Mouse (Mus musculus) gastrocnemius, adult 8-10 months (tissue): ENCODE data around the gene Cdk2ap2. TPM values are rescaled to one million over a fixed set of nuclear protein-coding genes. Genes with fewer than 3 reads are reported as not detected.
"Not testable (repeated sequence)": the region's sequence is repeated elsewhere in the genome, so short reads cannot be mapped to it uniquely, and the experiment has no call there.

Source experiments
- DNase-seq, 2 experiments: peaks; one replicate each; pipeline ENCODE4 v3.0.0; 2022; ENCODE audit warnings: low spot score in 2 of 2
- total RNA-seq, 4 experiments: library from RNA; stranded (reverse); gene quantifications; 2 replicates each; pipeline ENCODE4 v1.2.4; 2022

Cdk2ap2 gene
- total RNA-seq, 4 experiments from 2014 or later = 14.0 to 20.3 (median 18.0) TPM

DNA sequence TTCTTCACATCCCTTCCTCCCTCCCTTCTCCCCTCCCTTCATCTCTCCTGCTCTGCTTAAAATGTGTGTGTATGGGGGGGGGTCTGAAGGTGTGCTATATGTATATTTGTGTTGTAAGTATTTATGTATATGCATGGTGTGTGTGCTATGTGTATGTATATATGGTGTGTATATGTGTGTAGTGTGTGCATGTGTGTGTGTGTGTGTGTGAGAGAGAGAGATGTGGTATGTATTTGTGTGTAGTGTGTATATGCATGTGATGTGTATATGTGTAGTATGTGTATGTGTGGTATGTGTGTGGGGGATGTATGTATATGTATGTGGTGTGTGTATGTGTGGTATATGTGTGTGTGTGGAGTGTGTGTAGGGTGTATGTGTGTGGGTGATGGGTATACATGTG, 30.1 kb upstream of the Cdk2ap2 start:
- DNase-seq = no peak

DNA sequence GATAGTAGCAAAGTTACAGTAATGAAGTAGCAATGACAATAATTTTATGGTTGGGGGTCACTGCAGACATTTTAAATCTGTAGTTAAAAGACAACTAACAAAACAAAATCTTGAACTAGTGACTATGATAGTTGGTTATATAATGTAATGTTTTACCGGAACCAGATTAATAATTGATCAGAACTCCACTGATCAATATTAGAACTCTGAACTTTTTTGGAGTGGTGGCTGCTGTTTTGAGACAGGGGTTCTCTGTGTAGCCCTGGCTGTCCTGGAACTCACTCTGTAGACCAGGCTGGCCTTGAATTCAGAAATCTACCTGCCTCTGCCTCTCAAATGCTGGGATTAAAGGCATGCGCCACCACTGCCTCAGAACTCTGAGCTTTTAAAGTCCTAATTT, 28.7 kb upstream of the Cdk2ap2 start:
- DNase-seq = not testable (repeated sequence)

DNA sequence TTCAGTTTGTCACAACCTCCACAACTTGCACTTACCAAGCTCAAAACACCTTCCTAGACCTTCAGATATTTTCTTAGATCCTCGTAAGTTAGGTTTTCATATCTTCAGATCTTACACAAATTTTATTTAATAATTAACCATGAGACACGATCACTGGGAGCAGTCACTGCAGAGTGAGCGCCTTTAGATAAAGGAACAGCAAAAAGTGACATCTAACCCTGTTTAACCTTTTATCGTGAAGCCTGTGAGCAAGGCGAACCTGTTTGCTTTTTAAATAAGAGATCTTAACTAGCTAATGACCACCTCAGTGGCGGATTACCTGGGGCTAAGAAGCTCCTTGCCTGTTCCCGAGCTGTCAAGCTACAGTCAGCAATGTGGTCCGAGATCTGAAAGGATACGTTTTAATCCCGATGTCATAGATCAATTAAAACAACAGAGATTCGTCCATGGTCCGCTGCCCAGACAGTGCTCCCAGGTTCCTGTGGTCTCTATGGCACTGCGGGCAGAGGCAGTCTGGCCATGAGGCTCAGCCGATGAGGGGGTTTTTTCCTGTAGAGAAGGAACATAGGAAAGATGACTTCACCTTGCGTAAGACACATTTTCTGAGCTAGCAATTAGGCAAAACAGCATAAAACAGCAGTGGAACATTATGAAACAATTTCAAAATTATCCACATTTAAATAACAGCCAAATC, 28.1 kb upstream of the Cdk2ap2 start:
- no peak for DNase-seq

DNA sequence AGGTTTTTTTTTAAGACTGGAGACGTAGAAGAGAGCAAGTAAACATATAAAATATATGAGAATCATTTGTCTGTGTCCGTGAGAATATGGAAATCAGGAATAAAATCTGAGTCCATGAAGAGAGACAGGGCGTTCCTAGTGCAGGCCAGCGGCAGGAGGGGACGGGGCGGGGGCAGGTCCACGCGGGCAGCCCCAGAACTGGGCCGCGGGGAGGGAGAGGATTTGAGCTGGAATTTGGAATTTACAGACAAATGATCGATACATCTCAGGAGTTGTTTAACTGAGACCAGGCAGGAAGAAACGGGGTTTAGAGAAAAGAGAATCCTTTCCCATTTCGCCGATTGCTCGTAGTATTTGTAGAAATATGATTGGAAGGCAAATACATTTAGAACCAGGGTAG, 26.7 kb upstream of the Cdk2ap2 start:
- no peak for DNase-seq

DNA sequence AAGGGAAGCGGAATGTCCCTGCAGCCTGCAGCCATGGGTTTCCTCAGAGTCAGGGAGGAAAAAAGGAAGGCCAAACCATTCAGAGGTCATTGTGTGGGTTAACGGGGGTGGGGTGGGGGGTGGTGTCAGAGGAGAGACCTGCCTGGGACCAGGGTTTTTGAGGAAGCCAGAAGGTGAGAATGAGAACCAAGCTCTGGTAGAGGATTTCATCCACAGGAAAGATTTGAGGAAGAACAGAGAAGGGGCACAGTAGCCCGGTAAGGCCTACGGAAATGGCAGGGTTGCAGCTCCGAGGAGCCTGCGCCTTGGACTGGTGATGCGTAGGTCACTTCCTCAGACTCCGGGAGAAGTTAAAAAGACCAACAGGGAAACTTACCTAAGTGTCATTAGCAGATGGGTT, 26.2 kb upstream of the Cdk2ap2 start:
- no peak for DNase-seq

DNA sequence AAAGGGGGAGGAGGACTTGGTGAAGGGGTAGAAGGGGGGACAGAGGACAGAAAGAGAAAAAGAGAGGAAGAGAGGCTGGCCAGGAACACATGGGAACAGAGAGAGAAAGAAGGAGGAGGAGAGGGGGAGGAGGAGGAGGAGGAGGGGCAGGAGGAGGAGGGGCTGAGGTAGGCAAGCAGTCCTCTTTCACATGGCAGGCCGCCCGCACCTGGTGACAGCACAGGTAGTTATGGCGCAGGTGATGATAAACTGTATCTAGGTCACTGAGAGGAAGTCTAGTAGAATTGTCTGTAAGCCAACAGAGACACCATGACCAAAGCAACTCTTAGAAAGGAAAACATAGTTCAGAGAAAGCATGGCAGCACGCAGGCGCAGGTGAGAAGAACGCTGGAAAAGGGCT, 25.6 kb upstream of the Cdk2ap2 start:
- DNase-seq = no peak

DNA sequence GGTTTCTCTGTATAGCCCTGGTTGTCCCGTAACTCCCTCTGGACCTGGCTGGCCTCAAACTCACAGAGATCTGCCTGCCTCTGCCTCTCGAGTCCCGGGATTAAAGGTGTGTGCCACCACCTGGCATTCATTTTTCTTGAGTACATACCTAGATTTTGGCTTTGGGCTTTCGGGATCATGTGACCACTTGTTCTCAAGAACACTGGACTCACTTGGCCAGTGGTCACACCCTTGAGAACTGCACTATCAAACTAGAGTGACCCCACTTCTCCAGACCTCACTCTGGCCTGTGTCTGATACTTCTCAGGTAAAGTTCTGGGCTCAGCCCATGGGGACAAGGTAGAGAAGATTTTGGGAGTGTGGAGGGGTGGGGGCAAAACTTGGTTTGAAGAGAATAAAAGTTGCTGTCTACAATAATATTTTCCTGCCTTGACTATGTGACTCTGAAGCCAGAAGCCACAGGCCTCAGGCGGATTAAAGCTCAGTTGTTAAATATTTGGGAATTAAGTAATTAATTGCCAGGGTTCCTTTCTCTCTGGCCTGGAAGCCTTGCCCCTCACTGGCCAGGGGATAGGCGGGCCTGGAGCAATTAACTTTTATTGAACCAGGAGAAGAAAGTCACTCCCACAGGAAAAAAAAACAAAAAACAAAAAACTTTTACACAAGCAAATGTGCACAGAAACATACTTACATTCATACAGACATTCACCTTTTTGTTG, 24.1 kb upstream of the Cdk2ap2 start:
- DNase-seq = no peak

DNA sequence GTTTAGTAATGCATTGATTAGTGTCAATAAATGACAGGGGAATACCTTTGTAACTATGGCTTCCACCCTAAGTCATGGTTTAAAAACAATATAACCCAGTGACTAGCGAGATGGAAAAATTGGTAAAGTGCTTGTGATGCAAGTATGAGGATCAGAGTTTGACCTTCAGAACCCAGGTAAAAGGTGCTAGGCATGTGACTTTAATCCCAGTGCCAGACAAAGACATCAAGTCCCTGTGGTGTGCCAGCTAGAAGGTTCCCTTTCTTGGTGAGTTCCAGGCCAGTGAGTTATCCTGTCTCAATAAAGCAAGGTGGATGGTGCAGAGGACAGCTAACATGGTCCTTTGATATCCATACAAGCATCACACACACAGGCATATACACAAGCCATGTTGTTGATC, 21.5 kb upstream of the Cdk2ap2 start:
- DNase-seq = no peak

DNA sequence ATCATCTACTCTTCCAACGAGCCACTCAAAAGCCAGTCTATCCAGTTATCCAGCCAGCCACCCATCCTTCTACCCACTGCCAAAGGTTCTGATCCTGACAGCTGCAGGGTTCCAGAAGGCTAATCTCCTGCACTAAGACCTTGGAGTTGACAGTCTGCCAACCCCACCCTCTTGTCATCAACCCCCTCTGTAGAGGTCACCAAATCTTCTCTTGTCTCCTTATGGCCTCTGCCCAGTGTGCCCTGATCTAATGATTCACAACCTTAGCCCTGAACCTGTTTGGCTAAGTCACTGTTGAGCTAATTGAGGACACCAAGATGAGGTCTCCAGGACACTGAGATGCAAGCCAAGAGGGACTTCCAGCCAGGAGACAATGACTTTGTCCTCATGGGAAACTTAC, 17.4 kb upstream of the Cdk2ap2 start:
- DNase-seq = no peak

DNA sequence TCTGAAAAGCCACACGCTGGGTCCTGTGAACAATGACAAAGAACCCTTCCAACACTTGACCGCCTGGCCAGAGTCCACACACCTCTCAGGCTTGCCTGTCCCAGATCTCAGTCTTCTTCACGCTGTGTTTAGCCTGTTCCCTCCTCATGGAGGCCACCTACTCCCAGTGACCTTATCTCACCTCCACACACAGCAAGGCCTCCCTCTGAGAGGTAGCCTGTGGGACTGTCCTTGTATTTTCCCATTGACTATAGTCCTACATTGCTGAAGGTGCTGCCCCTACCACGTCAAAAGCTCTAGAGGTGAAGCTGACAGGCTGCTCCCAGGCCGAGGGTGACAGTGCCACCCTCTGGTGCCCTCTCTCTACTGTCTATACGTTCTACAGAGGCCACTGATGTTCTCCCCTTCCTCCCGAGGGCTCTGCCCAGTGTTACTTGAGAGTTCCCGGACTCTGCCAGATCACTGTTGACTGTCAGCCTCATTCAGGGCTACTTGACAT, 16.4 kb upstream of the Cdk2ap2 start:
- DNase-seq = no peak

DNA sequence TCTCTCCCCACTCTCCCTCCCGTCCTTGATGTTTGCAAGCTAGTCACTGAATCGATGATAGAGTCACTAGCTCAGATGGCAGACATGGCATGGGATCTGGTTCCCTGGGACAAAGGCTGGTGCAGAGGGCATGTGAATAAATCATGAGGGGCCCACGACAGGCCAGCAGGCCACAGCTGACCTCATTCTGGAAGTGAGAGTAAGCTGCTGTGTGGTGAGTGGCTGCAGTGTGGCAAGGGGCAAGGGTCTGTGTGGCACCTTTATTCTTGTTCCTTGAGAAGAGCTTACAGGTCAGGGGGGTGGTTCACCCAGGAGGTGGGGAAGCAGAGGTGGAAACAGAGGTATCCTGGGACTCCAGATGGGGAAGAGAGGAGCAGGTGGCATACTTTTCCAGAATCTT, 15.6 kb upstream of the Cdk2ap2 start, which contains the start of gene Cabp2:
Cabp2 (plus strand) TSS at position 185 of the 400 bp plus-strand sequence.
- no peak for DNase-seq

DNA sequence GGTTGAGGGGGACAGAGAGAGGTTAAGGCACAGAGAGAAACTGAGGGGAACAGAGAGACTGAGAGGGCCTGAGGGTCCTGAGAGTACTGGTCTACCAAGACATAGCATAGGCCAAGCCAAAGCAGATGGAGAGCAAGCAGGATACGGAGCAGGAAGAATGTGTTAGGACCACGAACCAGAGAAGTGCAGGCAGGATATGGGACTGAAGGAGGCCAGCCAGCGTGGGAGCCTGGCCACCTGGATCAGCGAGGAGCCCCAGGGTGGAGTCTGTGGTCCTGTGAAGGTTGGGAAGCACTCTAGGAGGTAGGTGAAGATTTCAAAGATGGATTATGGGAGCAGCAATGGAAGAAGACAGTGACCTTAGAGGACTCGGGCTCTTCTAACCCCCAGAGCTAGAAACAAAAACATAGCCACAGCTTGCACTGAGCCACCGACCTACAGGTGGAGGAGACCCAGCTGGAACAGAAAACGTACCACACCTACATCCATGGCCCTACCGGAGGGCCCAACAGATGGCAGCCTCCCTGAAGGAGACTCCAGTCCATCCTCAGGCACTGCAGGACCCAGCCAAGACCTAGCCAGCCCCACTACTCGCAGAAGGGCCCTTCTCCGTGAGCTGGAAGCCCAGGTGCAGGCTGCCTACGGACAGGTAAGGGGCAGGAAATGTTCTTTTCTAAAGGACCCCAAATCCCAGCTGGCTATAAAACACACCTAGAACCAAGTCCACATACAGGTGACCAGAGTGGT, 14.6 kb upstream of the Cdk2ap2 start:
- no peak for DNase-seq

DNA sequence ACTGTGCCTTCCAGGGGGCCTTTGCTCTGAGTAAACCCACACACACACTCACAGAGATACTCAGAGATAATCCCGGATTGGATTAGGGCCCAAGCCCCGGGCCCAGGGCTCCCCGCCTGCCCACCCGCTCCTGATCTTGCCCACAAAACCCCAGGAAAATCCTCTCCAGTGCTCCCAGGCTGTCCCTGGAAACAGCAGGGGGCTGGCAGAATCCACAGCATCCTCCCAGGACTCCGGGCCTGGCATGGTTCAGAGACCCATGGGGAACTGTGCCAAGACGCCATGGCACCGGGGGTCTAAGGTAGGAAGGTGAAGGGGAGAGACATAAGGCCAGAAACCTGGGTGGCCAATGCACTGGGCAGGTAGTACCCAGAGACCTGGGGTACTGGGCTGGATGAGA, 13.7 kb upstream of the Cdk2ap2 start:
- no peak for DNase-seq

DNA sequence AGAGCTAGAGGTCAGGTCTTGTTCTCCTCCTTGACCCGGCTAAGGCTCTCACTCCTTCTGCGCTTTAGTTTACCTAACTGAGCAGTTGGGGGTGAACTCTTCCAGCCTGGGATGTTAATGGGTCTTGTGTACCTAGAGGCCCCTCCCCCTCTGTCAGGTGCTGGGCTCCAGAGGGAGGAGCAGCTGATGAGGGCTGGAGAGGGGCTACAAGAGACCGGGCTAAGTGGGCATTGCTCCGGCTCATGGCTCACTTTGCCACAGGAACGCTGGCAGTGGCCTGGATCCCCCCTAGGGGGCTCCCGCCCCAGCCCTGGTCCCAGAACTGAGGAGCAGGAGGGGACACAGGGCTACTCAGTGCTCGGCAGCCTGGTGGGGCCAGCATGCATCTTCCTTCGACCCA, 13.2 kb upstream of the Cdk2ap2 start:
- no peak for DNase-seq

DNA sequence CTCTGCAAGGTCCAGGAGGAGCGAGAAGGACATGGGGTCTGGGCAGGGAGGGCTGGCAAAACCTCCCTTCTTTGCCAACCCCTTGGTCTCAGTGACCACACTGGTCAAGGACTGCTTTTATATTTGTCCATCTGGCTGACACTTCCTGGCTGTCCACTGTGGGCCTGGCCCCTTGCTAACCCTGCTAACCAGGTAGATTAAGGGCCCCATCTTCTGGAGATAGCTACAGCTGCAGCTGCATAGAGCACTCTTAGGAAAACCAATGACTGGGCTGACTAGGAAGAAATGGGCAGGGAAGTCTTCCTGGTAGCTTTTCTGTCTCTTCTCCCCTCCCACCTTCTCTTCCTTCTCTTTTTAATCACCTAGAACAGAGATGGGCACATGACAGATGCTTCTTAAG, 12.0 kb upstream of the Cdk2ap2 start:
- DNase-seq = no peak

DNA sequence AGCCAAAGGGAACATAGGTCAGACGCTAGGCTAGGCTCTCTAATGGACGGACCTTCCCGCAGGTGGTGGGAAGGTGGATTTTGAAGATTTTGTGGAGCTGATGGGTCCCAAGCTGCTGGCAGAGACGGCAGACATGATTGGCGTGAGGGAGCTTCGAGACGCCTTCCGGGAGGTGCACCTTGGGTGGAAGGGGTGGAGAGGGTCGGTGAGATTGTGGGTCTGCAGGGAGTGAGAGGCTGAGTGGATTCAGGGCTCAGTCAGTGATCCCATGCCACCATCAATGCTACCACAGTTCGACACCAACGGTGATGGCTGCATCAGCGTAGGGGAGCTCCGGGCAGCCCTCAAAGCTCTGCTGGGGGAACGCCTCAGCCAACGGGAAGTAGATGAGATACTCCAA, 10.8 kb upstream of the Cdk2ap2 start:
- no peak for DNase-seq

DNA sequence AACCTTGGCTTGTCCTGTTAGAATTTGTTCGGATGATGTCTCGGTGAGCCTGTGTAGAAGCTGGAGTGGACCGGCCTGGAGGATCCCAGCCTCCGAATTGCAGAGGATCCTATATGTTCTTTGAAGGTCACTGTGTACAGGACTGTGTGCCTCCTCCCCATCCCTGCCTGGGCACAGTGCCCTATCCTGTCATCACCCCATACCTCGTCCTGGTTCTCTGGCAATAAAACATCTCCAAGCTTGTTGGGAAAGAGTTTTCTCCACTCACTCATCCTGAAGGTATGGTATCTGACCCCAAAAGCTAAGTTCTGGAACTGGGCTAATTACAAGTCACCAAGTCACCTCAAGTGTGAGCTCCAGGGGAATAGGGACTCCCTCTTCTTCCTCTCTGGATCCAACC, 9.9 kb upstream of the Cdk2ap2 start:
- no peak for DNase-seq

DNA sequence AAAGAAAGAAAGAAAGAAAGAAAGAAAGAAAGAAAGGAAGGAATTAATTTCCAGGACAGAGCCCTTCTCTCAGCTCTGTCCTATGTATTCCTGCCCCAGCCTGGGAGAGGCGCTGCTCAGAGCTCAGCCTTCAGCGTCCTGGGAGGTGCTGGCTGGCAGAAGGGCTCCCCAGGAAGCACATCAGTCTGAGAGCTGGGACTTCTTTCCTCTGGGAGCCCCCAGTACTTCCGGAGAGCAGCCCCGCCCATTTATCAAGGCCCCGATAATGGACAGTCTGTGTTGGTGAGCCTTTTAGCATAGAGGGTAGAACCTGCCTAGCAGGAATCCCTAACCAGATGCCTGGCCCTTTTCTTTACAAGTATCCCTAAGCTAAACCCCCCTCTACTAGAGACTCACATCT, 8.8 kb upstream of the Cdk2ap2 start:
- no peak for DNase-seq

DNA sequence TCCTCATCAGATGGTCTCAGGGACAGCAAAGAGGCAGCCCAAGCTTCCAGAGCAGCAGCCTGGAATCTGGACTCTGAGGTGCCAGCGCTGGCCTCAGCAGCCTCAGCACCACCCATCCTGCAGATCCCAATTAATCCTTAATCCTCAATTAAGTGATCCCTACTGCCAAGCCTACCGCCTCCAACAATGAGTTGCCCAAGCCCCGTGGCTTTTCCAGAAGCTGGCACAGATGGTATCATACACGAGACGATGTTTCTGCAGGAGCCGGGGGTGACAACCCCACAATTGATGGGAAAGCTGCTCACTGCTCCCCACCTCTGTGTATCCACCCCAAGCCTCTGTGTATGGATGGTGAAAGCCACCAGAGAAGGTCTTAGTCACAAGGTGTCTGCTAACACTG, 7.9 kb upstream of the Cdk2ap2 start:
- DNase-seq = no peak

DNA sequence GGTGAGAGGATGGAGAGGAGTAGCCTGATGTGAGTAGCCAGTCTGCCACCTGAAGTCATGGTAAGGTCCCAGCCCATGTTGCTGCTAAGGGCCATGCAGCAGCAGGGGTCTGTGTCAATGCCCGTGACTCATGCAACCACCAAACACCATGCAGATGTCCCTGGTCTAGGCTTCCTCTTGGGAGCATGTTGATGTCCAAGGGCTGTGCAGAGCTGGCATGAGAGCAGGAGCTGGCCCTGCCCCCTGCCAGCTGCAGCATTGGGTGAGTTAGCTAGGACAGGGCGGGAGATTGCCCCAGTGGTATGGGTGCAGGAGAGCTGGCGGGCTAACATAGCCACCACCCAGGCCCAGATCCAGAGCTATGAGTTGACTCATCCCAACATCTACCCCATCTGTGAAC, 6.5 kb upstream of the Cdk2ap2 start:
- no peak for DNase-seq

DNA sequence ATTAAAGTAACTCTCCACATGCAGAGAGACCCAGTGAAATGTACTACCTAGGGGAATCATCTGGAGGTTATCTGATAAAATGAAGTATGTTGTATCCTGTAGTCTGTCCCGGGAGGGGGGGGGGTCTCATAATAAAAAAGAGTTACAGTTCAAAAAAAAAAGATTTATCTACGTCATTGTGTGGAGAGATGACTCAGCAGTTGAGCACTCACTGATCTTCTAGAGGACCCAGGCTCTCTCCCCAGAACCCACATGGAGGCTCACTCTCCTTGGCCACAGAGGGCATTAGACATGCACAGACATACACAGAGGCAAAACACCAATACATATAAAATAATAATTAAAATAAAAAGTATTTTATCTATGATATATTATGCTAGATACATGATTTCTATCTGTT, 5.6 kb upstream of the Cdk2ap2 start:
- no peak for DNase-seq

DNA sequence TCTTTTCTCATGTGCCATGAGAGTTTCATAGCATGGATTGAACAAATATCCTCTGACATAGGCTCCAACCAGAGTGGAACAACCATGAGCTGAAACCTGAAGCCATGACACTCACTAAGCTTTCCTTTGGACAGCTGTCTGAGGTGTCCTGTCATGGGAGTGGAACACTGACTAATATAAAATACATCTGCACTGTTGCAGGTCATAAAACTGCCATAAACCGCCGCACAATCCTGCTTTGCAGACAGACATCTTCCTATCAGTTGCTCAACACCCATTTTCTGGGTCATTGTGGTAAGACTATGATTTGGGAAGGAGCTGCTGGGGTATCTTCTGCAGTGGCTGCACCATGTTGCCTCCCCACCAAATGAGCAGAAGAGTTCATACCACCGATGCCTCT, 4.2 kb upstream of the Cdk2ap2 start:
- no peak for DNase-seq
